Mouse (Mus musculus) left cerebral cortex, adult 2 months (tissue): ENCODE results near the gene Tex52. TPM values are rescaled to one million over a fixed set of nuclear protein-coding genes. Genes with fewer than 3 reads are reported as not detected.

Experiments used
- DNase-seq, 2 experiments: peaks; one replicate each; pipeline ENCODE4 v3.0.0; 2021 to 2022; ENCODE audit warnings: low spot score in 2 of 2, mixed read lengths in 1 of 2; ENCODE audit errors: extremely low spot score in 1 of 2
- H3K27ac ChIP-seq: fragments of 200-600 bp; 2 replicates; pipeline ENCODE4 v1.8.1; 2022
- H3K4me3 ChIP-seq: fragments of 200-600 bp; 2 replicates; pipeline ENCODE4 v1.8.1; 2022
- CTCF ChIP-seq: fragments of 200-600 bp; IDR thresholded peaks from 2 replicates; pipeline ENCODE4 v1.8.1; 2022; ENCODE audit warnings: antibody characterized with exemption, mild to moderate bottlenecking, moderate library complexity
- intact Hi-C: fragments of 180-260 bp; cut with DNase I; formaldehyde crosslinking; loops from one replicate; pipeline ENCODE4 v1.15.1; 2025
- total RNA-seq, 2 experiments: library from RNA; stranded (reverse); gene quantifications; 2 replicates each; pipeline ENCODE4 v1.2.3; 2021

Tex52 gene
- total RNA-seq, 2 experiments from 2014 or later = 0.79 to 1.1 TPM

- Histone ChIP-seq H3K27ac (no peak overlapping the region), H3K4me3 (no peak overlapping the region)
- no peak for DNase-seq
- intact Hi-C loops = no loop called here
- no peak for TF ChIP-seq CTCF
Observed at GRCm38 (mm10) chr6:128418076-128418475, 42.8 kb downstream of the Tex52 start.

- peak overlapping the region; percentile 78 for H3K27ac ChIP-seq
Observed at GRCm38 (mm10) chr6:128421036-128421435, 45.8 kb downstream of the Tex52 start.

GRCm38 (mm10) chr6:128421480-128421879 is 46.2 kb downstream of the Tex52 start:
- TF ChIP-seq CTCF = no peak
- DNase-seq = no peak
- Histone ChIP-seq H3K27ac (peak overlapping the region; percentile 78), H3K4me3 (no peak overlapping the region)
- intact Hi-C loops = no loop called here

More at GRCm38 (mm10) chr6:128421036-128421435, 45.8 kb downstream of the Tex52 start:
- peak in 1 of 2 experiments; percentile 37 for DNase-seq
- intact Hi-C loops = no loop called here
- TF ChIP-seq CTCF = no peak
- no peak overlapping the region for H3K4me3 ChIP-seq

DNA sequence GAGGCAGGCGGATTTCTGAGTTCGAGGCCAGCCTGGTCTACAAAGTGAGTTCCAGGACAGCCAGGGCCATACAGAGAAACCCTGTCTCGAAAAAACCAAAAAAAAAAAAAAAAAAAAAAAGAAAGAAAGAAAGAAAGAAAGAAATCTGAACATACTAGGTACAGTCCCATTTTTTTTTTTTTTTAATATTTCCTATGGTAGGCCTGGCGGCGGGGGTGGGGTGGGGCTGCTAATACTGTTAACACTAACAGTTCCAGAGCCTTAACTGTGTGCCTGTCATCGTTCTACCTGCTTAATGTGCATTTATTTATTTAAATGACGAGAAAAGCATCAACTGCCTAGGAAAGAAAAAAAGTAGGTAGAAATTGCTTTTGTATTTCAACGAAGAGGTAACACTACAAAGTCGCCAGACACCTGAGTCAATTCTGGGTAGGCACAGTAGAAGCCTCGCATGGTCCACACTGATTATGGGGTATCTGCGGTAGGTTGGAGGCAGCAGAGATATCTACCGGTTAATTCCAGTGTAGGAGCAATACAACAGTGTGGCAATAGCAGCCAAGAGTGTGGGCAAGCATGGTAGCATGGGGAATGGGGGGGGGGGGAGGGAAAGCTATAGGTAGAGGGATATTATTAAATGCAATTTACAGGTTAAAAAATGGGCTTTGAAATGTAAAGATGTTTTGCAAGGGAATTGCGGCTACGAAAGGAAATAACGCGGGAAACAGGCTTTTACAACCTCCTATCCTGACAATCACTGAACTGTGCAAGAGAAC is 48.4 kb downstream of the Tex52 start:
- peak overlapping the region; percentile 68 for H3K4me3 ChIP-seq
- no peak for TF ChIP-seq CTCF
- intact Hi-C loops = no loop called here
- peak overlapping the region; percentile 100 for H3K27ac ChIP-seq
- DNase-seq = no peak

- no peak for TF ChIP-seq CTCF
- intact Hi-C loops = no loop called here
- Histone ChIP-seq H3K4me3 (peak within 1 kb of the TSS; percentile 68), H3K27ac (peak within 1 kb of the TSS; percentile 100)
- peak; percentile 94 to 95 for DNase-seq
Observed at GRCm38 (mm10) chr6:128424269-128425019, 49.2 kb downstream of the Tex52 start, which contains the start of gene Itfg2. Gene Itfg2 (minus strand): TSS chr6:128424931.

- H3K4me3 ChIP-seq = peak overlapping the region; percentile 68
- no peak for TF ChIP-seq CTCF
- no peak for DNase-seq
- peak overlapping the region; percentile 100 for H3K27ac ChIP-seq
- intact Hi-C loops = no loop called here
Observed at GRCm38 (mm10) chr6:128425046-128425445, 49.8 kb downstream of the Tex52 start.

DNA sequence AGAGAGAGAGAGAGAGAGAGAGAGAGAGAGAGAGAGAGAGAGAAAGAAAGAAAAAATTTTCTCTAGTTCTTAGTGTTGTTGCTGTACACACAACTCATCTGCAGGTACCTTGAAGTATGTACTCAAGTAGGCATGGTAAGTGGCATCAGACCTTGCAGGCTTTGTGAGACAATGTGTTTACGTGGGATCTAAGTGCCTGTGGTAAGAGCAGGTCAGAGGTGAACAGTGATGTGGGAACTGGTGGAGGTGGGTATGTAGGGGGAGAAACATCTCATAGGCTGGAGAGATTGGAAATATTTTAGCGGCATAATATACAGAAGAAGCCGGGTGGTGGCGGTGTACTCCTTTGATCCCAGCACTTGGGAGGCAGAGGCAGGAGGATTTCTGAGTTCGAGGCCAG is 52.3 kb downstream of the Tex52 start:
- TF ChIP-seq CTCF = no peak
- H3K4me3 ChIP-seq = no peak overlapping the region
- H3K27ac ChIP-seq = no peak overlapping the region
- intact Hi-C loops = no loop called here
- no peak for DNase-seq

DNA sequence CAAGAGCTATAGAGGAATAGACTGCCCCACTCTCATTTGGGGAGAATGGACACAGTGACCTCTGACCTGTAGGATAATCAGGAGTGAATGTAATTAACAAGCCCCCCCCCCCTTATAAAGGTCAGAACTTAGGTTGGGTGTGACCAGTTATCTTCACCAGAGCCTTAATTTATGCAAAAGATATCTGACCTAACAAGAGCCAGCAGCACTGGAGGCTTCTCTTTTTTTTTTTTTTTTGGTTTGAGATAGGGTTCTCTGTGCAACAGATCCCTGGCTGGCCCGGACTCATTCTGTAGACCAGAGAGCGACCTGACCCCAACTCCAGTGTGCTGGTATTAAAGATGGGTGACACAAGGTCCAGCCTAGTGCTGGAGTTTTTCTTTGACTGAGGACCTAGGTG is 54.0 kb downstream of the Tex52 start:
- DNase-seq = no peak
- TF ChIP-seq CTCF = no peak
- H3K4me3 ChIP-seq = no peak overlapping the region
- no peak overlapping the region for H3K27ac ChIP-seq
- intact Hi-C loops = no loop called here

DNA sequence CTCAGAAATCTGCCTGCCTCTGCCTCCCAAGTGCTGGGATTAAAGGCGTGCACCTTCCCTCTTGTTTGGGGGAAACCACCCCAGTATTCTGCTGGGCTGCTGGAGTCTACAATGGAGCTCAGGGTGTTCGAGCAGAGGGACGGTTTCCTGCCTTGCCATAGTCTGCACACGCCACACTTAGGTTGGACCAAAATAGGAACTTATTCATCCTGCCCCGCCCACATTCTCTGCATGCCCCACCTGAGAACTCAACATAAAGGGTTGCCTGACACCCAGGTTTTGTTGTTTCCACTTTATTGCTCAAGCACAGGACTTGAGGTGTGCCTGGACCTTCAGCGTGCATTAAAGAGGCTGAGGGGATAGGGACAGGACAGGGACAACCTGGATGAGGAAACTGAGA is 54.6 kb downstream of the Tex52 start:
- intact Hi-C loops = loop anchor here (10.0 kb wide), 1 partner anchor 1105 kb away; the partner anchor contains the start of gene Gabarapl1
- no peak for DNase-seq
- Histone ChIP-seq H3K27ac (no peak overlapping the region), H3K4me3 (no peak overlapping the region)
- TF ChIP-seq CTCF = no peak

GRCm38 (mm10) chr6:128432356-128432915 is 57.2 kb downstream of the Tex52 start:
- Histone ChIP-seq H3K27ac (no peak overlapping the region), H3K4me3 (no peak overlapping the region)
- no peak for DNase-seq
- no peak for TF ChIP-seq CTCF
- intact Hi-C loops = loop anchor here (10.0 kb wide), 1 partner anchor 1102 kb away; the partner anchor contains the start of gene Gabarapl1

DNA sequence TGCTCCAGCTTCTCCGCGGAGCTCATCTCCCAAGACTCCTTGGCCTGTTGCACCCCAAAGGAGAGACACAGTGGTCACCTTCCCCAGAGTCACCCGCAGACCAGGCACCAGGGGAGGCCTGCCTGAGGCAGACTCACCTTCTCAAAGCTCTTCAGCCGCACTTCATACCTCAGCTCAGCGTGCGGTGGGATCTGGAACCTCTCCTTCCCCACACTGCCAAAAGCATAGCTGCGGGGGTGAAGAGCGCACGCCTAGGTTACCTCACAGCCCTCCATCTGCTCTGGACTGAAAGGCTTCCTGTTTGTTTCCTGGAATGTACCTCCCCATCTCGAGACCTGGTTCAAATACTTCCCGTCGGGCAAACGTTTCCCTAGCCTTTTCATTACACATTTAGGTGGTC is 58.3 kb downstream of the Tex52 start:
- DNase-seq = no peak
- intact Hi-C loops = loop anchor here (10.0 kb wide), 1 partner anchor 1101 kb away; the partner anchor contains the start of gene Gabarapl1
- Histone ChIP-seq H3K27ac (no peak overlapping the region), H3K4me3 (no peak overlapping the region)
- TF ChIP-seq CTCF = no peak

Other genes with a start within 250 kb of the Tex52 start
- 10 to 100 TPM; 53.0 to 57.6 TPM for gene Tspan9, start 231.9 kb upstream of the Tex52 start, total RNA-seq
- 1 to 10 TPM in 1 of 2 experiments, under 1 TPM in 1; 0.91 to 1.7 TPM for gene Tead4, start 74.6 kb upstream of the Tex52 start, total RNA-seq
- 10 to 100 TPM; 20.1 to 21.9 TPM for gene Tulp3, start 19.6 kb upstream of the Tex52 start, total RNA-seq
- 10 to 100 TPM; 18.4 to 19.1 TPM for gene Rhno1, start 12.5 kb upstream of the Tex52 start, total RNA-seq
- gene Foxm1, start 12.5 kb upstream of the Tex52 start, total RNA-seq = 1 to 10 TPM; 1.1 to 2.1 TPM
- not detected for gene Gm44596, start within 50 bp of the Tex52 start, total RNA-seq
- 10 to 100 TPM; 12.7 to 13.7 TPM for gene Nrip2, start 23.8 kb downstream of the Tex52 start, total RNA-seq
- gene Itfg2, start 49.5 kb downstream of the Tex52 start, total RNA-seq = 10 to 100 TPM; 34.8 to 36.0 TPM
- gene Fkbp4, start 63.2 kb downstream of the Tex52 start, total RNA-seq = 100 to 1,000 TPM; 118 TPM
- gene Pzp, start 151.3 kb downstream of the Tex52 start, total RNA-seq = not detected
- gene A2ml1, start 206.2 kb downstream of the Tex52 start, total RNA-seq = 10 to 100 TPM; 13.7 to 14.6 TPM
- gene Klrb1a, start 248.1 kb downstream of the Tex52 start, total RNA-seq = not detected